Mouse (Mus musculus) spleen, postnatal 36 days (tissue): ENCODE results near the gene Mt3.
"Not testable (repeated sequence)": the region's sequence is repeated elsewhere in the genome, so short reads cannot be mapped to it uniquely, and the experiment has no call there.

Experiments used
- DNase-seq, 2 experiments: peaks; one replicate each; pipeline ENCODE4 v3.0.0; 2022; ENCODE audit warnings: low spot score in 2 of 2, mixed read lengths in 1 of 2

Gene Mt3

DNA sequence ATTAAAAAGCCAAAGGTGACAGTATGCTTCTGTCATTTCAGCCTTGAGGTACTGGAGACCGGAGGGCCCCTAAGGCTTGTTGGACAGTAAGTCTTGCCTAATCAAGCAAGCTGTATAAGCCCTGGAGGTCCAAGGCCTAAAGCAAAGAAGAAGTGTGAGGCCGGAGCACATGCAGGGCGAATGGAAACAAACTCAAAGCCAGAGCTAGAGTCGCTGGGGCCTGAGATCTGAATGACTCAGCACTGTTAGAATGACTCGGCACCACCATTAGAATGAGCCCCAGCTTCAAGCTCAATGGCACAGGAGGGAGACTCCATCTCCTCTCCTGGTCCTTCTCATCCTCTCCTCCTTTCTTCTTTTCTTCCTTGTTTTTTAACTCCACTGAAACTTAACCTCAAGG, 1.5 kb upstream of the Mt3 start:
- no peak for DNase-seq

DNA sequence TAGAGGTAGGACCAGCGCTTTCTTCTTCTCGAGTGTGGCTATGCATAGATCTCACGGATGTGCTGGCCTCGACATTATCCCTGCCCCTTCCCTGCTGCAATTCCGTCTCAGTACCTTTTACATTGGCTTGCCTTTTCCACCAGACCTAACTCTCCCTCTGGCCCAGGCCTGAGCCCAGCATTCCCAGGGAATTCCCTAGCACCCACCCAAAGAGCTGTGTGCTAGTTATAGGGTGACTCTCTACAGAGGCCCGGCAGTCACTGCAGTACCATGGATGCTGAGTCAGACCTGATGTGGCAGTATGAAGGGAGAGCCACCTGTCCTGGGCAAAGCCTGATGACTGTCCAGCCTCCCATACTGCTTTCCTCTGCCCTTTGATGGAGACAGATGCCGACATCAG, 1.0 kb downstream of the Mt3 start:
- DNase-seq: no peak

DNA sequence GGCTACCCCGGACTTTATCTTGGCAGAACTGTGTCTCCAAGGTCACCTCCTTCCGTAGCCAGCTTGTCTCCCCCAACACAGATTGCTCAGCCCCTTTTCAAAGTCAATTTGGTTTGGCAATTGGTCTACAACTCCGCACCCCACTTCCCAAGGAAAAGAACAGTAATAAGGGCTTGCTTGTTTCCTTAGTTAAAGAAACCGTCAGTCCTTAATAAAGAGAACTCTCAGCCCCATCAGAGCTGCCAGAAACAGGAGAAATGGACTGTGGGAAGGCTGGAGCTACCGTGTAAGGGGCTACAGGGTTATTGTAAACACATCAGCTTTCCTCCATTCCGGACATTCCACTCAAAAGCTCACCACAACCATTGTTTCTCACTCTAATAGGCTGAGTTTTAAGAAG, 2.1 kb downstream of the Mt3 start:
- no peak for DNase-seq

DNA sequence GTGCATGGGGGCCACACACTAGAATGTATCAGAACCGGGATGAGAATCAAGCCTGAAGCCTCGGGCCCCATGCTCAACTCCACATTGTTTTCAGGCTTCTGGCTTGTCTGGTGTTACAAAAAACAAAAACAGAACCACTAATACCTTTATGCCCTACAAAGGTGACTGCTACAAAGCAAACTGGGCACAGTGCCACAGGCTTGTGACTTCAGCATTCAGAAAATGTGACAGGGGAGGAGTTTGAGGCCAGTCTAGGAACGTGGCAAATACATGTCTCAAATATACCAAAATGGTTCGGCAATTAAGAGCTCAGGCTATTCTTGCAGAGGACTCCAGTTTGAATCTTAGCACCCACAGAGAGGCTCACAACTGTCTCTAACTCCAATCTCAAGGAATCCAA, 3.7 kb downstream of the Mt3 start:
- no peak for DNase-seq

DNA sequence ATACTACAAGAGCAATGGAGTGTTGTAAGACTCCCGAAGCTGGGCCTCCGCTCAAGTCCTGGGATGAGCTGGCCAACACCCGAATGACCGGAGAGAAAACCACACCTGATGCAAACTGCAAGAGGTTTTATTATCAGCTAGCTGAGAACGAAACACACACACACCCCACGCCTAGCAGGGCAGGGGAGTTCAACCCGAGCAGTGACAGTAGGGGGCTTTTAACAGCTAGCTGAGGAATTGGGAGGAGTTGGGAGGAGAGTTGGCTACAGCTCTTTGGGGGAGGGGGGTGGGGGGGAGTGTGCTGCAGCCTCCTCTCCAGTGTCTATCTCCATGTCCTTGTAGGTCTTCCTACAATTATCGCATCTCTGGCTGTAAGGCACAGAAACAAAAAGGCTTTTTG, 13.4 kb downstream of the Mt3 start:
- not testable (repeated sequence) for DNase-seq

DNA sequence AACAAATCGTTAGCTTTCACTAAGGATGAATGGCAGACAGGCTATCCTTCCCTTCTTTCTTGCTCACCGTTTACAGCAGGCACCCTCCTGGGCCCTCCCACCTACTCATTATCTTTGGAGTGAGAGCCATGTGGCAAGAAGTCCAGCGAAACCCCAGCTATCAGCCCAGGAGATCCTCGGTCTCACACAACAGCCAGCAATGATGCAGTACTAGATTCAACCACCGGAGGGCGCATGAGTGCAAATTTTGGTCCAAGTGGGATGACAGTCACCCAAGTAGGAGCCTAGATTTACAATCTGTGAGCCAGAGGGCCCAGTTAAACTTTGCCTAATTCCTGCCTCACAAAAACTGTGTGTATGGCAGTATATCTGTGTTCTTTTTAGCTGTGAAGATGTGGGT, 14.8 kb downstream of the Mt3 start:
- peak; percentile 54 to 63 for DNase-seq

DNA sequence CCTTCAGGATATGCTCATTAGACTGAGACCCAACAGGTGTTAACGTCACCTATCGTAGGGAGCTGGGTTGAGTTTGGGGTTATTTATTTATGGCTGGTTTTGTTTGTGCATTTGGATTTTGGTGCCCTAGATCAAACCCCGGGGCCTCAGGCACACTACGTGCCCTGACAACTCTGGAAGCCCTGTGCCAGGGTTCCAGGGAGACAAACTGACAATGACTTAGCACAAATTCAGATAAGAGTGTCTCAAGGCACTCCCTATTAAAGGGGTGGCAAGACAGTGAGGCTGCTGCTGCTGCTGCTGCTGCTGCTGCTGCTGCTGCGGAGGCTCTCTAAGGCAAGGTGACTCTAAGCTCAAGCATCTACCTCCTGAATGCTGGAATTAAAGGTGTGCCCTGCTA, 17.1 kb downstream of the Mt3 start:
- no peak for DNase-seq

DNA sequence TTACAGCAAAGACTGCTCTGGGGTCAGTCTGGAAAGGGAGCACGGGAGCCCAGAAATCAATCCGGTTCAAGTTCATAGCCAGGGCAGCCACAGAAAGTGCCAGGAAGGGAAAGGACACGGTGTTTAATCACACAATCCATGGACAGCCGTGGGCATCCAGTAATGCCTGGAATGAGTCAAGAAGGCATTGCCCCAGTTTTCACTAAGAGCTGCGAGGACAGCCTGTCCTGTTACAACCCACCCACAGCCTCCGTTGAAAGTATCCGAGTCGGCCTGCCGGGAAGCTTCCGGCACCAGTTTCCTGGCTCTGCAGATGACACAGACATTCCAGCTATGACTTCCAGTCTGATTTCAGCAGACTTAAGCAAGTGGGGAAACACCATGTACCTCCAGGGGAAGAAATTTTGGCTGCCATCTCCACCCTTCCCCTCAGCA, 18.9 kb downstream of the Mt3 start:
- no peak for DNase-seq

DNA sequence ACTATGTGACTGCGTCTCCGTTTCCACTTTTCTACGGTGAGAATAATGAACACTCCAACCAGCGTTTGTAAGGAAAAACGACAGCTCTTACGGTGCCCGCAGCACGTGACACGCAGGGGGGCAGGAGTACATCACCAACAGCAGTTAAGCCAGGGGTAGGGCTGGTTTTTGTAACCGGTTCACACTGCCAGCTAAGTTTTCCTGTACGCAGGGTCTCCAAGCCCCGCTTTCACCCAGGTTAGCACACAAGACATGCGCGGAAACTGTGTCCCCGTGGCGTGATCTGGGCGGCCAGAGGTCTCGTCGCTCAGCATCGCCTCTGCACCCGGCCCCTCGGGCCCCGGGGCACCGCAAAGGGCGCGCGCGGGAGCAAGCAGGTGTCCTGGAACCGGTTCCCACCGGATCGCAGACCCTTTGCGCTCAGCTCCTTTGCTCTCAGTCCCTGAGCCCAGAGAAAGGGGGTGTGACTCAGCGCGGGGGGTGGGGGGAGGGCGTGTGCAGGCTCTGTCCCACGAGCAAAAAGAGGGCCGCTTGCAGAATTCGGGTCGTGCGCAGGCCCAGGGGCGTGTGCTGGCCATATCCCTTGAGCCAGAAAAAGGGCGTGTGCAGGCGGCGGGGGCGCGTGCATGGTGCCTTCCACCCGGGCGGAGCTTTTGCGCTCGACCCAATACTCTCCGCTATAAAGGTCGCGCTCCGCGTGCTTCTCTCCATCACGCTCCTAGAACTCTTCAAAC, 19.8 kb downstream of the Mt3 start, which contains the start of gene Mt2:
Gene Mt2 (plus strand): TSS at position 590 of the 734 bp plus-strand sequence.
- DNase-seq: peak; percentile 53 to 73

DNA sequence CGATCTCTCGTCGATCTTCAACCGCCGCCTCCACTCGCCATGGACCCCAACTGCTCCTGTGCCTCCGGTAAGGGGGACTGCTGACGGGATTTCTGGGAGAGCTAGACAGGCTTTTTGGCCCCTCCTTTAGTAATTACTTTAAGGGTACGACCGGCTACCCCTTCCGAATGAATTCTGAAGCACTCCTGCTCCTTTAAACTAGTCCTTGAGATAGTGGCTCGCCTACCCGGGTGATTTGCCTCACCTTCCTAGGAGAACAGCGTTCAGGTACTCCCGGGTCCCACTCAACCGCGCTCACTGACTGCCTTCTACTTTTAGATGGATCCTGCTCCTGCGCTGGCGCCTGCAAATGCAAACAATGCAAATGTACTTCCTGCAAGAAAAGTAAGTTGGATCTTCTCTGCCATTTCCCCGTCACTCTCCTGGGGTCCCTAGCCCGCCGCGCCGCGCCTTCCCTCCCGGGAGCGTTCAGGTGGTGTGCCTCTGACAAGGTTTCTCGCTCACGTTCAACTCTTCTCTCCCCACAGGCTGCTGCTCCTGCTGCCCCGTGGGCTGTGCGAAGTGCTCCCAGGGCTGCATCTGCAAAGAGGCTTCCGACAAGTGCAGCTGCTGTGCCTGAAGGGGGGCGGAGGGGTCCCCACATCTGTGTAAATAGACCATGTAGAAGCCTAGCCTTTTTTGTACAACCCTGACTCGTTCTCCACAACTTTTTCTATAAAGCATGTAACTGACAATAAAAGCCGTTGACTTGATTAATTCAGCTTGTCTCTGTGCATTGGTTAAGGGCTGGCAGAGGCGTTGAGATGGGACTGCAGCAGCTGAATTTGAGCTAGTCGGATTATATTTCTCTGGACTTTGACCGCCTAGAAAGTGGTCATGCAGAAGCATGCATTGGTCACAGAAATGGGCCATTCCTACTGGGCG, 20.7 kb downstream of the Mt3 start:
- DNase-seq: no peak

DNA sequence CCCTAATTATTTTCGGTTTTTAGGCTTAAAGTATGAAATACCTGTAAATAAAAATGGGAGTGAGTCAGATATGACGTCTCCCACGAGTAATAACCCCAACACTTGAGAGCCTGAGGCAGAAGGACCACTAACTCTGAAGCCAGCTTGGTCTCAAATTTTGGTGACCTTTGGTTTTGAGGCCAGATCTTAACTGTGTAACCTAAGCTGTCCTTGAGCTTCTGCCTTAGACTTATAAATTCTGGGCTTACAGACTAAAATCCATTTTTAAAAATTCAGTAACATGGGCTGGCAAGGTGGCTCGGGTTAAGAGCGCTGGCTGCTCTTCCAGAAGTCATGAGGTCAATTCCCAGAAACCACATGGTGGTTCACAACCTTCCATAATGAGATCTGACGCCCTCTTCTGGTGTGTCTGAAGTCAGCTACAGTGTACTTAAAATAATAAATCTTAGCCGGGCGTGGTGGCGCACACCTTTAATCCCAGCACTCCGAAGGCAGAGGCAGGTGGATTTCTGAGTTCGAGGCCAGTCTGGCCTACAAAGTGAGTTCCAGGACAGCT, 21.5 kb downstream of the Mt3 start:
- no peak for DNase-seq

DNA sequence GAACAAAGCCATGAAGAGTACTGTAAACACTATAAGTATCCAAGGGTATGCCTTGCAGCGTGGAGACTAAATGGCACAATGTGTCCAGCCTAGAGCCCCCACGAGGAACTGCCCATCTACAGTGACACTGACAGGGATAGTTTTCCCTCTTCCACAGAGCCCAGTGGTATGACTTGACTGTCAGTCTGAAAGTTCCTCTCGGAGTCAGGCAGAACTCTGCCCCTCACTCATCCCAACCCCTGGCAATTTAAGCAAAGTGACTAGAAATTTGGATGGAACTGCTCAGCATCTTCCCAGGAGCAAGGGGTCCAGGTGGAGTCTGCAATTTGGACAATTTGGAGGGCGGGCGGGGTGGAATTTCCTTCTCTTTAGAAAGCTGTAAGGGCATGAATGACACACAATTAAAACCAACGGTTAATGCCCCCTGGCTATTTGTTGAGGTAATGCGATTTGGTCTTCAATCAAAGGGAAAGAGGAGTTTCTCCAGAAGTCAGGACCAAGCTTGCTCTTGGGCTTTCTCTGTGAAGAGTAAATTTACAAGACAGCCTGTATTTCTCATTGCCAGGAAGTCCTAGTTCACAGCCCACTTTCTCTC, 22.3 kb downstream of the Mt3 start:
- no peak for DNase-seq

DNA sequence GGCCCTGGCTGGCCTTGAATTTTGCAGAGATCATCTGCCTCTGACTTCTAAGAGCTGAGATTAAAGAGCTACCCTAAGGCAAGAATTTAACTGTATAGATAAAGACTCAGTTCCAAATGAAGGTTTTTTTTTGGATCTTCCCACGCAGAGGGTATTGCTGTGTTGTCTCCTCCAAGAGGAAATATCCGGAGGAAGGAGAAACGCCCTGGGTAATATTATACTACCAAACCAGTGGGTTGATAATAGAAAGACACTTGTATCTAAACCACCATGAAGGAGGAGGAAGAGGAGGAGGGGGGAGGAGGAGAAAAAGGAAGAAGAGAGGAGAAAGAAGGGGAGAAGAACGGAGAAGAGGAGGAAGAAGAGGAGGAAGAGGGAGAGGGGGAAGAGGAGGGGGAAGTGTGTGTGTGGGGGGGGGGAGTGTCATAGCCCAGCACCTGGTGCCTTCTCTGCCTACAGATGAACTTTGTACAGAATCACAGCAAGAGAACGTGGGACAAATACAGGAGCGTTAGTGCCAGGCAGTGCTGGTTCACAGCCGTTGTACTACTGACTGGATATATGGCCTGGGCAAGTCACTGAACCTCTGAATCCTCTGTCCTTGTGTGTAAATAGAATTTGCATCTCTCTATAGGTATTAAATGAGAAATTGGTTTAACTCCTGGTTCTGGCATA, 25.4 kb downstream of the Mt3 start:
- DNase-seq: no peak

DNA sequence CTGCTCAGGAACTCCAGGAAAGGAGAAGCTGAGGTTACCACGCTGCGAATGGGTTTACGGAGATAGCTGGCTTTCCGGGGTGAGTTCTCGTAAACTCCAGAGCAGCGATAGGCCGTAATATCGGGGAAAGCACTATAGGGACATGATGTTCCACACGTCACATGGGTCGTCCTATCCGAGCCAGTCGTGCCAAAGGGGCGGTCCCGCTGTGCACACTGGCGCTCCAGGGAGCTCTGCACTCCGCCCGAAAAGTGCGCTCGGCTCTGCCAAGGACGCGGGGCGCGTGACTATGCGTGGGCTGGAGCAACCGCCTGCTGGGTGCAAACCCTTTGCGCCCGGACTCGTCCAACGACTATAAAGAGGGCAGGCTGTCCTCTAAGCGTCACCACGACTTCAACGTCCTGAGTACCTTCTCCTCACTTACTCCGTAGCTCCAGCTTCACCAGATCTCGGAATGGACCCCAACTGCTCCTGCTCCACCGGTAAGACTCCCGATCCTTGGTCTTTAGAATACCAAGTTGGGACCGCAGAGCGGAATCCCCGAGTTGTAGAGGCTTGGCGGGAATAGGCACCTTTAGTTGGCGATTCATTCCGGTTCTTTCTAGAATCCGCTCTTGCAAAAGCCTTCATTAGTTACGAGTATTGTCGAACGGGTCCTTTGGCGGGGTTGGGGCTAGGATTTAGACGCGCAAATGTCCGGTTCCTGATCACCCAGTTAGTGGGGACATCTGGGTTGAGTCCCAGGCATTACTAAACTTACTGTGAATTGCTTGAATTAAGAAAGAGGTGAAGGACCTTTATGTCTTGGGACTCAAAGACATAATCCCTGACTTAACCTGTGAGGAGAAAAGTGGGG, 26.7 kb downstream of the Mt3 start, which contains the start of gene Mt1:
Gene Mt1 (plus strand): TSS at position 226 of the 856 bp plus-strand sequence.
- DNase-seq: peak; percentile 66 to 75

DNA sequence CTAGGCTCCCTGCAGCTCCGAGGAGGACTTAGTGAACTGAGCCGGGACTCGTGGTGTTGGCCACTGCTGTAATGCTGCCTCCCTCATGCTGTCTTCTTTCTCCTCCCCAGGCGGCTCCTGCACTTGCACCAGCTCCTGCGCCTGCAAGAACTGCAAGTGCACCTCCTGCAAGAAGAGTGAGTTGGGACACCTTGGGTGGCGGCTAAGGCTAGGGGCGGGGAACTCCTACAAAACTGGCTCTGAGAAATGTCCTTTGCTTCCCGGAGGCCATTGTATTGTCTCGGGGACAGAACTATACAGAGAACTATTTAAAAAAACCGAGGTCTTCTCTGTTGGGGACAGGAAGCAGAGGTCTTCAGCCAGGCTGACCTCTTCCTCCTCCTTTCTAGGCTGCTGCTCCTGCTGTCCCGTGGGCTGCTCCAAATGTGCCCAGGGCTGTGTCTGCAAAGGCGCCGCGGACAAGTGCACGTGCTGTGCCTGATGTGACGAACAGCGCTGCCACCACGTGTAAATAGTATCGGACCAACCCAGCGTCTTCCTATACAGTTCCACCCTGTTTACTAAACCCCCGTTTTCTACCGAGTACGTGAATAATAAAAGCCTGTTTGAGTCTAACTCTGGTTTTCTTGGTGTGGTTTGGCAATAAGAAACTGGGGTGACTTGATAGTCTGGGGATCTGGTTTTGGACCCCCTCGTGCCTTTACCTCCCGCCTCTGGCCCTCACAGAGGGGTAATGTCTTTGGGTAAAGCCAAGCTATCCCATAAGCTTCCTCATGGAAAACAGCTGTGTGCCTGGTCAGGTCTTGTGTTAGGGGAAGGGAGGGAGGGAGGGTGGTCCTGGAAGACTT, 27.5 kb downstream of the Mt3 start:
- DNase-seq: no peak

DNA sequence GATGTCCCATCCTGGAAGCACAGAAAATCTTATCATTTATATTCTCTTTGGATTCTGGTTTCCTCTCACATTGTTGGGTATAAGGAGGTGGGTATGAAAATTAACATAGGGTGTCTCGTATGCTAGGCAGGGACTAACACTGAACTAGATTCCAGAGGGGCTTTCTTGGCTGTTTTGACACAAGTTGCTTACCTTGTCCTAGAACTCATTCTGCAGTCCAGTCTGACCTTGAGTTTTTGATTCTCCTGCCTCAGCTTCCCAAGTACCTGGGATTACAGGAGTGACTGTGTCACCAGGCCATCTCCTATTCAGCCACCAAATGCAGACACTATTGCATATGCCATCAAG, 28.1 kb downstream of the Mt3 start:
- DNase-seq: no peak

DNA sequence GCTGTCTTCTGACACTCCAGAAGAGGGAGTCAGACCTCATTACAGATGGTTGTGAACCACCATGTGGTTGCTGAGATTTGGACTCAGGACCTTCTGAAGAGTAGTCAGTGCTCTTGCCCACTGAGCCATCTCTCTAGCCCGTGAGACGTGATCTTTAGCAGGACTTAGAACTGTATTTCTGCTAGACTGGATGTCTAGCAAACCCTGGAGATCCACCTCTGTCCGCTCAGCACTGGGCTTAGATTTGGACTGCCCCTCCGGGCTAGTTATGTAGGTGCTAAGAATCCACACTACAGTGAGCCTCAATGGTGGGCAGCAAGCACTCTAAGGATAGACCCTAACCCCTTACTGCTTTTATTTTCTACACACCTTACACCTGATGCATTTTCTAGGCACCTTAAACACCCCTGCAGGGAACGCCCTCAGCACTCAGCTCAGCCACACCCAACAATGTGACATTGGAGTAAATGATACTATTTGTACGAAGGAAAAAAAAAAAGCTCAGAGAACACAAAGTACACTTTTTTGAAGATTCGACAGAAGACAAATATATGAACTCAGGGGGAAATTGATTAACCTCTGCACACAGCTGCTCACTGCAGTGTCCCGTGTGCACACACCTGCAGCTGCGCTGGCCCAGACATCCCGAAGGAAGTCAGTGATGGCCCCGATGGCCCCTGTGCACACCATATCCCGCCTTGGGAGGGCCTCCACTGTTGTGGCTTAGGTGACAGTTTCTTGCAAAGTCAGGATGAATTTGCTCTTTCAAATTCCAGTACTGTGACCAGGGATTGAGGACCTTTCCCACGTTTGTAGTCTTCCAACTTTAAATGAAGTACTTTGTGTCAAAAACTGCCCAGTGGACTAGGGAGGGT, 29.9 kb downstream of the Mt3 start:
- no peak for DNase-seq

DNA sequence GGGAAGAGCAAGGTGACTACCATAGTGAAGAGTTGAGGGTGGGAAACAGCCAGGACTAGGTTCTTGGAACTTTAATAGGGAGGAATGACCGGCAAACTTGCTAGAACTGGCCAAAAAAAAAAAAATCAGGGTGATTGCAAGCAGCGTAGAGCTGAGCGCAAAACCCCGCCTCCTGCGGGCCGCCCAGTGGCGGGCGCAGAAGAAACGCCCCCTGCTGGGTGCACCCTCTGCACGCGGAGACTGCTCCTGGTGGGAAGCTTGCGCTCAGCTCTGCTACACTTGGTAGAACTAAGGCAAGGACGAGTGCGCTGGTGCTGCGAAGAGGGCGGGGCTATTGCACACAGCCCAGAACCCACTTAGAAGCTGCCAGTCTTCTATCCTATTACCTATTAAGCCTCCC, 30.7 kb downstream of the Mt3 start:
- DNase-seq: peak; percentile 61 to 63

DNA sequence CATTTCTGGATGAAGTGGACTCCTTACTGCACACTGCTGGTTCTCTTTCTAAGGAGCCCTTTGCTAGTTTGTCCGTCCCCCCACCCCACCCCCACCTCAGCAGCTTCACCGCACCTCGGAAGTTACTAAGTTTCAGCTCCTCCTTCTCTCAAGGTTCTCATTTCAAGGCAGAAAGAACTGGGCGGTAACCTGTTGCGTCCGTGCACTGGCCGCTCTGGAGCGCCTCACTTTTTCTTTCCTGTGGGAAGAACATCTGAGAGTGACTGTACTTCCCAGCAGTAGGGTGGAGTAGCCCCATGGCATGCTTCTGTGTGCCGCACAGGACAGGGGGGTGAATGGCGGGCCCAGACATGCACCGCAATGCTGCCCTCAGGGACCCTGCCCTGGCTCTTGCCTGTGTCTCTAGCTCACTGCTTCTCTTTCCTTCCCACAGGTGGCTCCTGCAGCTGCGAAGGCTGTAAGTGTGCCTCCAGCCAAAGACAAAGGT, 32.0 kb downstream of the Mt3 start:
- no peak for DNase-seq
